Mouse (Mus musculus) olfactory bulb, adult 2 months (tissue): ENCODE data around the gene Mta2. TPM values are rescaled to one million over a fixed set of nuclear protein-coding genes. Genes with fewer than 3 reads are reported as not detected.

Experiments used
- H3K27ac ChIP-seq: fragments of 200-500 bp; 2 replicates; pipeline ENCODE4 v1.5.1; 2012; ENCODE audit warnings: low read depth, low read length; ENCODE audit not compliant: insufficient read depth
- H3K4me1 ChIP-seq: fragments of 200-500 bp; 2 replicates; pipeline ENCODE4 v1.6.1; 2012; ENCODE audit warnings: low read length; ENCODE audit not compliant: control insufficient read depth, insufficient read depth
- H3K4me3 ChIP-seq: fragments of 200-500 bp; 2 replicates; pipeline ENCODE4 v1.5.1; 2012; ENCODE audit warnings: mild to moderate bottlenecking, low read depth, low read length, moderate library complexity; ENCODE audit not compliant: insufficient read depth
- CTCF ChIP-seq: fragments of 200-500 bp; IDR thresholded peaks from 2 replicates; pipeline ENCODE4 v1.5.1; 2012; ENCODE audit warnings: low read depth, mild to moderate bottlenecking, low read length, moderate library complexity; ENCODE audit not compliant: insufficient read depth
- POLR2A ChIP-seq: fragments of 200-500 bp; IDR thresholded peaks from 2 replicates; pipeline ENCODE4 v1.6.1; 2012; ENCODE audit warnings: mild to moderate bottlenecking, low read depth, low read length, moderate library complexity; ENCODE audit not compliant: insufficient read depth
- WGBS: fragments of 180-500 bp; shearing (Covaris S2); methylation state at CpG from one replicate; pipeline ENCODE4 v1.1.7; 2018; 5-methylcytosine and 5-hydroxymethylcytosine counted together
- polyA plus RNA-seq: library from polyadenylated mRNA; stranded (reverse); fragments of >200 nt; gene quantifications from 2 replicates; pipeline ENCODE4 v1.2.4, GENCODE M21; 2012; ENCODE audit warnings: low replicate concordance; ENCODE audit not compliant: missing spikeins, insufficient read depth, insufficient read length

The Mta2 gene
- polyA plus RNA-seq, 1 experiment, result not detected

GRCm38 (mm10) chr19:8941136-8941514, 550 bp upstream of the Mta2 start:
- Histone ChIP-seq H3K4me3 (peak overlapping the region; percentile 83), H3K27ac (peak overlapping the region; percentile 18; the same call in 1 of the 2 replicates), H3K4me1 (peaks cover 12% of the 10 kb centered on the region)
- no peak for TF ChIP-seq CTCF
- no peak for TF ChIP-seq POLR2A
- WGBS, result 37% methylated on average over 10 of the region's 10 CpGs

GRCm38 (mm10) chr19:8942276-8942964, 745 bp downstream of the Mta2 start:
- peaks cover 12% of the 10 kb centered on the region for H3K4me1 ChIP-seq
- no peak for TF ChIP-seq POLR2A
- TF ChIP-seq CTCF, result no peak
- under 1% methylated on average over 46 of the region's 46 CpGs for WGBS
- peak overlapping the region; percentile 72 for H3K27ac ChIP-seq
- peak overlapping the region; percentile 83 for H3K4me3 ChIP-seq

- WGBS, result 48% methylated on average over 2 of the region's 2 CpGs
- peaks cover 12% of the 10 kb centered on the region for H3K4me1 ChIP-seq
- no peak overlapping the region for H3K27ac ChIP-seq
- H3K4me3 ChIP-seq, result peak overlapping the region; percentile 83
- no peak for TF ChIP-seq CTCF
These were observed 1.4 kb downstream of the Mta2 start for GRCm38 (mm10) chr19:8943047-8943446.

- TF ChIP-seq CTCF (no peak), POLR2A (no peak)
- no peak overlapping the region for H3K27ac ChIP-seq
- H3K4me3 ChIP-seq, result no peak overlapping the region
- peaks cover 12% of the 10 kb centered on the region for H3K4me1 ChIP-seq
- WGBS, result 39% methylated on average over 5 of the region's 5 CpGs
These were observed 2.4 kb downstream of the Mta2 start for GRCm38 (mm10) chr19:8944062-8944461.

- 19% methylated on average over 5 of the region's 5 CpGs for WGBS
- no peak overlapping the region for H3K4me3 ChIP-seq
- peaks cover 12% of the 10 kb centered on the region for H3K4me1 ChIP-seq
- no peak overlapping the region for H3K27ac ChIP-seq
- no peak for TF ChIP-seq POLR2A
- no peak for TF ChIP-seq CTCF
These were observed 3.1 kb downstream of the Mta2 start for GRCm38 (mm10) chr19:8944750-8945149.

- Histone ChIP-seq H3K4me3 (no peak overlapping the region), H3K27ac (no peak overlapping the region), H3K4me1 (peaks cover 12% of the 10 kb centered on the region)
- WGBS, result 52% methylated on average over 6 of the region's 6 CpGs
- no peak for TF ChIP-seq POLR2A
- TF ChIP-seq CTCF, result no peak
These were observed 3.6 kb downstream of the Mta2 start for GRCm38 (mm10) chr19:8945251-8945650.

- H3K27ac ChIP-seq, result no peak overlapping the region
- peaks cover 7% of the 10 kb centered on the region for H3K4me1 ChIP-seq
- WGBS, result 92% methylated on average over 7 of the region's 7 CpGs
- H3K4me3 ChIP-seq, result no peak overlapping the region
- no peak for TF ChIP-seq CTCF
- TF ChIP-seq POLR2A, result no peak
These were observed 5.3 kb downstream of the Mta2 start for GRCm38 (mm10) chr19:8946929-8947328.

- WGBS, result 89% methylated on average over 5 of the region's 5 CpGs
- Histone ChIP-seq H3K4me3 (no peak overlapping the region), H3K27ac (no peak overlapping the region), H3K4me1 (no peaks in the 10 kb centered on the region)
- TF ChIP-seq POLR2A, result no peak
- no peak for TF ChIP-seq CTCF
These were observed 8.5 kb downstream of the Mta2 start for GRCm38 (mm10) chr19:8950190-8950589.

- peak overlapping the region; percentile 49; the same call in 1 of the 2 replicates for H3K27ac ChIP-seq
These were observed 10.6 kb downstream of the Mta2 start for GRCm38 (mm10) chr19:8952241-8952640.

More at GRCm38 (mm10) chr19:8952241-8952640, 10.6 kb downstream of the Mta2 start:
- TF ChIP-seq POLR2A (no peak), CTCF (no peak)
- H3K4me3 ChIP-seq, result no peak overlapping the region
- WGBS, result 37% methylated on average over 9 of the region's 9 CpGs
- H3K4me1 ChIP-seq, result no peaks in the 10 kb centered on the region
